Mouse (Mus musculus) adrenal gland, postnatal 4 days (tissue): Measurements from ENCODE around the gene Imp3. TPM values are rescaled to one million over a fixed set of nuclear protein-coding genes. Genes with fewer than 3 reads are reported as not detected.

Source experiments
- DNase-seq, 2 experiments: peaks; one replicate each; pipeline ENCODE4 v3.0.0; 2021 to 2022; ENCODE audit warnings: low spot score in 2 of 2, mixed read lengths in 2 of 2
- total RNA-seq, 2 experiments: library from RNA; stranded (reverse); gene quantifications; 2 replicates each; pipeline ENCODE4 v1.2.3; 2021

Imp3 gene
- total RNA-seq, 2 experiments from 2014 or later: 87.2 to 87.5 TPM

GRCm38 (mm10) chr9:56958689-56959088 is 21.4 kb downstream of the Imp3 start:
- DNase-seq: no peak

- DNase-seq: no peak
Measured at GRCm38 (mm10) chr9:56961591-56961990, 24.3 kb downstream of the Imp3 start.

DNA sequence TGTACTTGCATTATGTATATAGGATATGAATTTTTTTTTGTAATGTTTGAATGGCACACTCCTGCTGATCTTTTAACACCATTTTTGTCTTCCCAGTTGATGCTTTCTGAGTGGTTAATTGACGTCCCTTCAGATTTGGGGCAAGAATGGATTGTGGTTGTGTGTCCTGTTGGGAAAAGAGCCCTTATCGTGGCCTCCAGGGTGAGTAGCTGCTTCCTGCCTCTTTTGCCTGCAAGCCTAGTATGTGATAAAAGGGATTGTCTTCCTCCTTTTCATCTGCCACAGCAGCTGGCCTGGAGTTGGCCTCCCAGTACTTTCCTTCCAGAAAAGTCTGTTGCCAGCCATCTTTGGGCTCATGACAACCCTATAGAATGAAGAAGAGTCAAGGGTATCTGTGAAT is 32.9 kb downstream of the Imp3 start:
- DNase-seq: no peak

DNA sequence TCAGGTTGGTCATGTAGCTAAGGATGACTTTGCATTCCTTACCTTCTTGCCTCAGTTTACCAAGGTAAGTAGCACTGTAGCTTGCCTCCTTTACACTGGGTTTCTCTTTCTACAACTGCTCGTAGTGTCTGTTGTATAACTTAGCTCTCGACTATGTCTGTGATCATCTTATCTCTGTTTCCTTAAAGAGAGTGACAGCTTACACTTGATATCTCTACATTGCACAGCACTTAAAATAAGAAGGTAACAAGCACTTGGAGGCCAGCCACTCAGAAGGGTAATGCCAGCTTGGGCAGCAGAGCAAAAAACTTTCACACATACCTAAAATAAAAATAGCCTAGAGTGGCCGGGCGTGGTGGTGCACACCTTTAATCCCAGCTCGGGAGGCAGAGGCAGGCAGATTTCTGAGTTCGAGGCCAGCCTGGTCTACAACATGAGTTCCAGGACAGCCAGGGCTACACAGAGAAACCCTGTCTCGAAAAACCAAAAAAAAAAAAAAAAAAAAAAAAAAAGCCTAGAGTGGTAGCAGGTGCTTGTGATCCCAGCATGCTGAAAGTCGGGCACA is 36.8 kb downstream of the Imp3 start:
- no peak for DNase-seq

DNA sequence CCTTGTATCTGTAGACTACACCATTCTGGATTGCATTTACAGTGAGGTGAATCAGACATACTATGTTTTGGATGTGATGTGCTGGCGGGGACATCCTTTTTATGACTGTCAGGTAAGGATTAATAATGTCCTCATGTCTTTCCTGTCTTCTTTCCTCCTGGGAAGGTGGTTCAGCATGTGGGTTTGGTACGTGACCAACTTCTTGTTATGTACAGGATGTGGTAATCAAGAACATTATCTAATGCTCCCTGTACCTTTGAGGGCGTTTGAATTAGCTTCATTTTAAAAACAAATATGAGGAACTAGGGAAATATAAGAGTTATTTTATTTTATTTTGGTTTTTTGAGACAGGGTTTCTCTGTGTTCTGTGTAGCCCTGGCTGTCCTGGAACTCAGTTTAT is 37.9 kb downstream of the Imp3 start:
- DNase-seq: no peak

DNA sequence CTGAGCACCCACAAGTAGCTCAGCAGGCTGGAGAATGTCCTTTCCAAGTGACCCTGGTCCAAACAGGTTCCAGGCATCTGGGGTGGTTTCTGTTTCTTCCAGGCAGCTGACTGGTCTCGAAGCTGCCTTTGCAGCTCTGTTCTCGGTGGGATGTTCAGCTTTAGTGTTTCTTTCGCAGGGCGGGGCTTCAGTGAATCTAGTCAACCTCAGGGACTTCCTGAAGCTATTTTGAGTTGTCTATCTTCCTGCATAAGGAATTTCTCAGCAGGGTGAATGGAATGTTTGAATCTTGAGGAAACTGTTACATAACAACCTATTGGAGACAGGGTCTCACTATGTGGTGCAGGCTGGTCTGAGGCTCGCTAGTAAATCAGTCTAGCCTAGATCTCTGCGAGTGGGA is 42.9 kb downstream of the Imp3 start:
- no peak for DNase-seq

DNA sequence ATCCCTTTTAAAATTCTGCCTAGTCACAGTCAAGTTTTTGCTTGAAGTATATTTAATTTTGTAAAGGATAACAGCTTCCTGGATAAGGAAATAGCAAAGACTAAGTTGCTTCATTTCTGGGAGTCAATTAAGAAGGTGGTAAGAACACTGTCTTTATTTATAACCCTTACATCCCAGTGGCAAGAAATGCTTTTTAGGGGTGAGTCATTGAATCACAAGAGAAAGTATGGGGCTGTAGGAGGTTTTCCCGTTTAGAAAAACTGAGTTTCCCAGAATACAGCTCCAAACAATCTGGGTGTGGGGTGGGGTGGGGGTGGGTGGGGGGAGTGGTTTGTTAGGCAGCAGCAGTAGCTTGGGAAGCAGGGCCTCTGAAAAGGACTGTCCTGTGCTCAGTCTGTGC is 44.2 kb downstream of the Imp3 start:
- DNase-seq: no peak

Other genes with a start within 250 kb of the Imp3 start
- gene Lingo1, start 141.0 kb upstream of the Imp3 start, total RNA-seq: 1 to 10 TPM; 6.1 to 8.5 TPM
- 1 to 10 TPM in 1 of 2 experiments, under 1 TPM in 1; 0.73 to 1.4 TPM for gene Odf3l1, start 72.8 kb upstream of the Imp3 start, total RNA-seq
- gene Cspg4, start 72.4 kb upstream of the Imp3 start, total RNA-seq: 10 to 100 TPM; 12.4 to 16.5 TPM
- gene Snx33, start 9.1 kb upstream of the Imp3 start, total RNA-seq: 10 to 100 TPM; 28.4 to 30.7 TPM
- 10 to 100 TPM; 13.3 to 14.2 TPM for gene Snupn, start 13.4 kb downstream of the Imp3 start, total RNA-seq
- 10 to 100 TPM; 60.1 to 62.0 TPM for gene Ptpn9, start 57.4 kb downstream of the Imp3 start, total RNA-seq
- 10 to 100 TPM; 58.0 to 64.5 TPM for gene Sin3a, start 134.6 kb downstream of the Imp3 start, total RNA-seq
- gene Man2c1, start 193.2 kb downstream of the Imp3 start, total RNA-seq: 100 to 1,000 TPM; 172 to 175 TPM
- gene Neil1, start 210.8 kb downstream of the Imp3 start, total RNA-seq: 10 to 100 TPM; 10.8 to 11.1 TPM
- 10 to 100 TPM; 65.7 to 78.2 TPM for gene Commd4, start 220.9 kb downstream of the Imp3 start, total RNA-seq